8 mouse cellular contexts compared by ENCODE assay signal in the genomic region with DNA sequence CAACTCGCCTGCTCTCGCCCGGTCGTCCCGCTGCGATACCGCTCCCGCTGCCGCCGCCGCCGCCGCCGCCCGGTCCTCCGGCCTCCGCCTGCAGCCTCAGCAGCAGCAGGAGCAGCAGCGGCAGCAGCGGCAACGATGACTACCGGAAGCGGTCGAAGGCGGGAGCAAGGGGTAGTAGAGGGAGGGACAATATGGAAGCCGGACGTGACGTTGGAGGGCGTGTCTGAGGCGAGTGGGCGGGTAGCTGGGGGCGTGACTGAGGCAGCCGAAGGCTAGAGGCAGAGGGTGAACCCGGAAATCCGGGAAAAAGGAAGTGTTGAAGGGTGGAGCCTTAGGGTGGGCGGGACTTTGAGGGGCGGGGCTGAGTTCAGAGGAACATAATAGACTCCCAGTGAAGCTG. TPM values are rescaled to one million over a fixed set of nuclear protein-coding genes. Genes with fewer than 3 reads are reported as not detected.
DNase-seq lines count a peak whose midpoint lies in the region; ATAC-seq and TF ChIP-seq lines count a peak whose summit lies in the region.

A gene (minus strand): TSS at position 17 of the 400 bp plus-strand sequence.

- TF ChIP-seq CTCF in gastrocnemius, adult 2 months (IDR thresholded peaks at IDR 0.05): no peak
- TF ChIP-seq CTCF in hindbrain, postnatal 0 days (IDR thresholded peaks at IDR 0.05; ENCODE audit: low read depth): no peak
- no peak for TF ChIP-seq CTCF in left cerebral cortex, adult 2 months (IDR thresholded peaks at IDR 0.05)

- H3K9me3 ChIP-seq in hindbrain, postnatal 0 days (ENCODE audit: low read length): no peaks in the 10 kb centered on the region

- 0% methylated on average over 32 of the region's 36 CpGs for WGBS in hindbrain, postnatal 0 days

- no peaks in the 10 kb centered on the region for H3K36me3 ChIP-seq in hindbrain, postnatal 0 days (ENCODE audit: insufficient read depth, low read length)

- peaks cover 10% of the 10 kb centered on the region; the same call in 1 of the 2 replicates for H3K4me1 ChIP-seq in hindbrain, postnatal 0 days (ENCODE audit: insufficient read depth, low read length)

- ATAC-seq in common myeloid progenitor, adult 5-6 weeks (replicated peaks; ENCODE audit: low read depth, poor library complexity, severe bottlenecking): peak; percentile 93
- peak; percentile 99 for ATAC-seq in hindbrain, postnatal 0 days
- ATAC-seq in megakaryocyte, adult 5-6 weeks (ENCODE audit: poor library complexity, severe bottlenecking): peak; percentile 97

- intact Hi-C loops in gastrocnemius, adult 2 months (cut with DNase I): no loop called here
- intact Hi-C loops in left cerebral cortex, adult 2 months (cut with DNase I): no loop called here

- peak; percentile 99 for DNase-seq in ZHBTc4 (ENCODE audit: low read depth, low spot score)
- peak; percentile 99 for DNase-seq in gastrocnemius, adult 2 months
- peak; percentile 98 for DNase-seq in hindbrain, postnatal 0 days (ENCODE audit: low spot score)
- DNase-seq in left cerebral cortex, adult 2 months (ENCODE audit: extremely low spot score in 1 of 2, low spot score in 2 of 2): peak; percentile 97 to 98
- peak; percentile 98 for DNase-seq in right cerebral cortex, adult 2 months (ENCODE audit: low spot score in 2 of 2)
- DNase-seq in urinary bladder, postnatal 14 days (ENCODE audit: low spot score): peak; percentile 99

- peak within 1 kb of the TSS; percentile 91 for H3K9ac ChIP-seq in hindbrain, postnatal 0 days (replicated peaks; ENCODE audit: low read length)

- peak within 1 kb of the TSS; percentile 95 for H3K27ac ChIP-seq in gastrocnemius, adult 2 months
- H3K27ac ChIP-seq in hindbrain, postnatal 0 days: peak within 1 kb of the TSS; percentile 82
- H3K27ac ChIP-seq in left cerebral cortex, adult 2 months: peak within 1 kb of the TSS; percentile 68

- H3K4me2 ChIP-seq in hindbrain, postnatal 0 days (ENCODE audit: low read depth, low read length): peak within 1 kb of the TSS; percentile 89

- H3K4me3 ChIP-seq in gastrocnemius, adult 2 months: peak within 1 kb of the TSS; percentile 85
- H3K4me3 ChIP-seq in hindbrain, postnatal 0 days (ENCODE audit: low read length): peak within 1 kb of the TSS; percentile 98
- H3K4me3 ChIP-seq in left cerebral cortex, adult 2 months: peak within 1 kb of the TSS; percentile 96

- H3K27me3 ChIP-seq in hindbrain, postnatal 0 days (ENCODE audit: insufficient read depth, low read length): no peaks in the 10 kb centered on the region

RNA-seq across cellular contexts. Expression of the gene that starts here (rescaled TPM):
- total RNA-seq in common myeloid progenitor, adult 5-6 weeks (2017): 17.7 and 29.8 TPM in 2 replicates
- total RNA-seq in gastrocnemius, adult 2 months (2021): 100 to 1,000 TPM; 117 to 161 TPM
- 16.1 and 16.2 TPM in 2 replicates for total RNA-seq in hindbrain, postnatal 0 days (2014; rRNA removed)
- 34.9 and 35.9 TPM in 2 replicates for polyA plus RNA-seq in hindbrain, postnatal 0 days (2015; fragmentation: Nextera tagmentation; extraction: Ambion mirVana)
- 10 to 100 TPM; 45.2 to 47.5 TPM for total RNA-seq in left cerebral cortex, adult 2 months (2021)
- total RNA-seq in megakaryocyte, adult 5-6 weeks (2015): 159 and 179 TPM in 2 replicates
- total RNA-seq in megakaryocyte, adult 5-6 weeks (2017): 13.0 and 17.5 TPM in 2 replicates

Comparison
In these comparisons a context has a peak if more than half of its experiments do, and no peak if none do; other contexts are left out.
1. Peak in every context shown above with its lines: DNase-seq, ATAC-seq, H3K4me3 ChIP-seq and H3K27ac ChIP-seq.